Mouse (Mus musculus): ENCODE data around the gene Chpf2.

DNA sequence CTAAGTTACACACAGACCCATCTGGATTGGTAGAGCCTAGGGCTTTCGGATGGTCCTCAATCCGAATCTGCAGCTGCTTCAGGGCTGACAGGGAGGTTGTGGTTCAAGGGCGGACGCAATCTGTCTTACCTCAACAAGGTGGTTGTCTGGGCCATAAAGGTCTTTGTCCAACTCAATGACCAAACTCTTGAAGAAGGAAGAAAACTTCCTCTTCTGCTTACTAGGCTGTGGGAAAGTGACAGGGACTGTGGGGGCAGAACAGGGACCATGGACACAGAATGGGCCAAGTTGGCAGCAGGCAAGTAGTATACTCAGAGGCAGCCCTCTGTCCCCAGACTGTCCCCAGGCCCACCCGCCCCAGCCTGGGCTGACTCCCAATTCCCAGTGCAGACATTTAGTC lies 8.7 kb downstream of the Chpf2 start:
- TF ChIP-seq CTCF (IDR thresholded peaks at IDR 0.05; ENCODE audit: low read depth, low read length) (no peak), POLR2A (IDR thresholded peaks at IDR 0.05; ENCODE audit: borderline replicate concordance, low read depth, low read length) (no peak)
